Mouse (Mus musculus) left cerebral cortex, adult 2 months (tissue): Measurements from ENCODE around the gene Frem3. TPM values are rescaled to one million over a fixed set of nuclear protein-coding genes. Genes with fewer than 3 reads are reported as not detected.
A peak's percentile ranks its signal among the peaks of the same experiment; 100 is the strongest.

Source experiments
- DNase-seq, 2 experiments: peaks; one replicate each; pipeline ENCODE4 v3.0.0; 2021 to 2022; ENCODE audit warnings: low spot score in 2 of 2, mixed read lengths in 1 of 2; ENCODE audit errors: extremely low spot score in 1 of 2
- H3K27ac ChIP-seq: fragments of 200-600 bp; 2 replicates; pipeline ENCODE4 v1.8.1; 2022
- H3K4me3 ChIP-seq: fragments of 200-600 bp; 2 replicates; pipeline ENCODE4 v1.8.1; 2022
- CTCF ChIP-seq: fragments of 200-600 bp; IDR thresholded peaks from 2 replicates; pipeline ENCODE4 v1.8.1; 2022; ENCODE audit warnings: antibody characterized with exemption, mild to moderate bottlenecking, moderate library complexity
- intact Hi-C: fragments of 180-260 bp; cut with DNase I; formaldehyde crosslinking; loops from one replicate; pipeline ENCODE4 v1.15.1; 2025
- total RNA-seq, 2 experiments: library from RNA; stranded (reverse); gene quantifications; 2 replicates each; pipeline ENCODE4 v1.2.3; 2021

Gene Frem3
- total RNA-seq, 2 experiments from 2014 or later: 0.14 to 0.54 TPM

DNA sequence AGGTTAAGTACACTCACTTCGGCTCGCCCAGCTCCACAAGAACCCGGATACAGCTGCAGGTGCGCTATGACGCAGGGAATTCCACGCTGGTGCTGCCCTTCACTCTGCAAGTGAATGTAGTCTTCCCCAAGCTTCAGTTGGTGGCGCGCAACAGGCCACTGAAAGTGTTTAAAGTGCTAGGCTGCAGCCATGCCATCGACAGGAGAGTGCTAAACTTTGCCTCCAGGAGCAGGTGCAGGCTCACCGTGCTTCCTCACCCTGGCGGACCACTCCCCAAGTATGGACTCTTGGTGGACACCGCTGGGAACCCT lies 516 bp downstream of the Frem3 start:
- Histone ChIP-seq H3K4me3 (no peak overlapping the region; the same call in 1 of the 2 replicates), H3K27ac (no peak overlapping the region)
- intact Hi-C loops: no loop called here
- no peak for TF ChIP-seq CTCF
- DNase-seq: peak in 1 of 2 experiments; percentile 12

DNA sequence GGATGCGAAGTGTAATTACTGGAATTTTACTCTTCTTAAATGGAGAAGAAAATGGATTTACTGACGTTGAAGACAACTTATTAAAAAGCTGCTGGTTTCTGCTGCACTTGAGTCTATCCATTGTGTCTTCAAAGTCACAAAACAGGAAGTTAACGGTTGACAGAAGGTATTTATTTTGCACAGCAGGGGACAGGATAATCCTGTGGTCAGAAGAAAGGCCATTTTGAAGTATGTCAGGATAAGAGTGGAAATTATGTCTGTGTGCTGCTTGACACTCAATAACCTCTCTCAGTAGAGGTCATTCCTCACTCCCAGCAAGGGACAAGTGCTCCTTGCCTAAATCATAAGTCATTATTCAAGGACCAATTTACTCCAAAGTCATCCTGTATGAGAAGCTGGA lies 8.9 kb downstream of the Frem3 start:
- DNase-seq: no peak
- intact Hi-C loops: no loop called here
- Histone ChIP-seq H3K27ac (no peak overlapping the region), H3K4me3 (no peak overlapping the region)
- TF ChIP-seq CTCF: no peak

DNA sequence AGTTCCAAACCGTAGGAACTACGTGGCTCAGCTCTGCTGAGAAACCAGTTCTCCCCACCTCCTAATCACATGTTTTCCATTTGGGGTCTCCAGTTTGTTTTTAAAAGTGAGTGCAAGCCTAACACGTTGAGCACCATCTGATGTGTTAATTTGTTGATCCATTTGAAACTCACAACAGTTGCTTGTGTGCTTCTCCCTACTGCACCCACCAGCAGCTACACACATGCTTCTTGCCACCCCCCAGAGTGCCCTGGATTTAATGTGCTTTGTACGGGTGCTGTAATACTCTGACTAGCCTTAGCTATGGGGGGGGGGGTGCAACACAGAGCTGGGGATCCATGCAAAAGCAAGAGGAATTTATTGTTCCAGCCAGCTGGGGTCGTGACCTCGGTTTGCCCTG lies 36.5 kb downstream of the Frem3 start:
- intact Hi-C loops: no loop called here
- no peak for TF ChIP-seq CTCF
- DNase-seq: no peak
- H3K27ac ChIP-seq: no peak overlapping the region
- no peak overlapping the region for H3K4me3 ChIP-seq

DNA sequence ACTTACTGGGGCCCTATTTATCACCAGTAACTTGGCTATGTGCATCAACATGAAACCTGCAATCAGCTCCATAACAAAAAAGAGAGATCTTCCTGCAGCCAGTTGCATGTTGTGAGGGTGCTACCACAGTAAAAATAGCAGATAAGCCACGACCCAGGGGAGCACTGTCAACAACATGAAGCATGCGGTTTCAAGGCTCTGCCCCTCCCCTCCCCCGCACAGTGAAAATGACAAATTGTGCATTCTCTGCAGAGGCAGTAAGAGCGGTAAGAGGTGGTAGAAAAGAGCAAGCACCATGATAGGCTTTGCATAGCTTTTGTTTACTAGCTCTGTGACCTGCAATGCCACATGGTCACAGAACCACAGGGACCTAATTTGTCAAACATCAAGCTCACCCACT lies 46.8 kb downstream of the Frem3 start:
- no peak overlapping the region for H3K4me3 ChIP-seq
- intact Hi-C loops: no loop called here
- DNase-seq: no peak
- no peak for TF ChIP-seq CTCF
- no peak overlapping the region for H3K27ac ChIP-seq

DNA sequence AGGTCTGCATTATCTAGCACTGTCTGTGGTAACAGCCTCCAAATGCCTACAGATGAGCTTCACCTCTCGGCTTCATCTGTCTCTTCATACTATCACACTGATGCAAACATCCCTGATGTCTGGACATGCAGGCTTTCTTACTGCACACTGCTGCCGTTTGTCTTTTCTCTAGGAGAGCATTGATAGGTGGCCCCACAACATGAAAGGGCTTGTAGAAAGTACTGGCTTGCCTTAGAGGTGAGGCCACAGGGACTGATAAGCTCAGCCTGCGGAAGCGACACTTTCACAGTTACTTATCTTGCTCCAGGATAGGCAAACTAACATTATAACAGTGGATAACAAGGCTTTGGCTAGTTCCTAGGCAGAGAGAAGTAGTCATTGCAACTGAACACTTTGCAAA lies 50.2 kb downstream of the Frem3 start:
- H3K27ac ChIP-seq: no peak overlapping the region
- intact Hi-C loops: no loop called here
- TF ChIP-seq CTCF: no peak
- no peak for DNase-seq
- H3K4me3 ChIP-seq: no peak overlapping the region

DNA sequence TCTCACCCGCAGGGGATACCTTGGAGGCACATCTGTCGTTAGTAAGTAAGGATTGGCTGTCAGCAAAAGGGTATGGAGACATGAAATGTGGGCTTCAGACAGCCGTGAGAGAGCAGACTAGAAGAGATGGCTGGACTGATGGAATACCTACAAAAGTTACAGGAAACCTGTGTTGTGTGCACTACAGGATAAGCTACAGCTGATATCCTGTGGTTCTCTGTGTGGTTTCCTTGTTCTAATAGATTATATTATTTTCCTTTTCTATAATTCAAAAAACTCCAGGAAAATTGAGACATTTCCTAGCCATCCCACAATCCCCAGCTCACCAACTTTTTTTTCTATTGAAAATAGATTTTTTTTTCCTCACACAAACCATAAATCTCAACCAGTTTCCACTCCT lies 52.6 kb downstream of the Frem3 start:
- Histone ChIP-seq H3K4me3 (no peak overlapping the region), H3K27ac (no peak overlapping the region)
- no peak for DNase-seq
- intact Hi-C loops: no loop called here
- no peak for TF ChIP-seq CTCF

DNA sequence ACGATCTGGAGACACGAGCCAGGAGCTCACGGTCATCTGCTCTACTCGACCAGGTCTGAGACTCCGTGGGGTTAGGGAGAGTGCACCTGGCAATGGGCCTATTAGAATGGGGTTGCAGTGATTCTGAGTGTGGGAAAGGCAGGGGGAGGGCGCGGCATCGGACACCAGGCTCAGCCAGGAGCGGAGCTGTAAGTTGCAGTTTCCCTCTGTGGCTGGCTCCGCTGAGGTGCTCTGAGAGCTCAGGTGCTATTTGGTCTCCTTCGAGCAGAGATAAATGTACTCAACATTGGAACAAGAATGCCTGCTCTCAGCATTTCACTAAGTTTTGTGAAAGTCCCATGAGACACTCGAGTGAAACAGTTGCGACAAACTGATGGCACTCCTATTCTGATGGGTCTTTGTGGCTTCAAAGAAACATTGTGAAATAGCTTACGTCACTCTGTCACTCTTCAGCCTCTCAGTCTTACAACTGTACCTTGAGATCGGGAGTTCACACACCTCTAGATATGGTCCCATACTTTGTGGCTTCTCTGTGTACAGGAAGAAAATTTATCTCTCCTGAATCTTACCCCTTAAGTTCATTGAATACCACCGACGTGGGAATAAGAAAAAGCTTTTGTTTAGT lies 58.5 kb downstream of the Frem3 start:
- DNase-seq: no peak
- H3K4me3 ChIP-seq: no peak overlapping the region
- intact Hi-C loops: no loop called here
- TF ChIP-seq CTCF: no peak
- H3K27ac ChIP-seq: no peak overlapping the region

DNA sequence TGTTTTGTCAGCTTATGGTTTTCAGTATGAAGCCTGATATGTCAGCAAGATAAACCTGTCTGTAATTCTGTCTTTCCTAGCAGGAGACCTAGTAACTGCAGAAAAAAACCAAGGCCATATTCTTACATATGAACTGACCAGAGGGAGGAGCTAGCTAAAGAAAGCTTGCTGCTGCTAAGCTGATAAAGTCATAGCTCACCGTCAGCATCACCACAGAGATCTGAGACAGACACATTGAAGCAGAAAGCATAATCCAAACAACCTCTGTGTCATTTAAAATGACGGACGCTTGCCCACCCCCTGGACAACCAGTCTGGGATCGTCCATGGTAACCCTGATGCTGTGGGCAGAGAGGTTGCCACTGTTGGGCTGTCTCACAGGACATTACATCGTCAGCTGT lies 71.7 kb downstream of the Frem3 start:
- intact Hi-C loops: no loop called here
- Histone ChIP-seq H3K27ac (no peak overlapping the region), H3K4me3 (no peak overlapping the region)
- no peak for DNase-seq
- no peak for TF ChIP-seq CTCF

DNA sequence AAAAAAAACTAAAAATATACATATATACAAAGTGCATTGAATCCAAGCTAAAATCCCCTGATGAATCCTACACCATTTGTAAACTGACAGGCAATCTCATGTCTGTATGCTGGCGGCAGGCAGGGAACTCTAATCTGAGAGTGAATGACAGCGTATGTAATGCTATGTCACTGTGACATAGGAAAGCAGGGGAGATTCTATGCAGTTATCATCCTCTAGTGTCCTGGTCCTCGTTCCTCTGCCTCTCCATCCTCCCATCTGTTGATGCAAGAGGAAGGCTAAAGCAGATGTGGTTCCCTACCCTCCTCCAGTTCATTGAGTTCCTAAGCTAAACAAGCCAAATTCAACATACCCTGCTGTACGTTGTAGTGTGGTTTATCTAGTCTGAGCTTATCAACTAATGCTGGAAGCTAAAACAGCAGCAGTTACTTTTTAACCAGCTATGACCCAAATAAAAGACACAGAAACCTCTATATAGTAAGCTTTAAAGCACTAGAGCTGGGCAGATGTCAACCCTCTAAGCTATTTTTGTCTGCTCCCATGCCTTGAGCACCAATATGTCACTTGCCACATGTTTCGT lies 73.0 kb downstream of the Frem3 start:
- Histone ChIP-seq H3K4me3 (no peak overlapping the region), H3K27ac (no peak overlapping the region)
- no peak for TF ChIP-seq CTCF
- no peak for DNase-seq
- intact Hi-C loops: no loop called here

DNA sequence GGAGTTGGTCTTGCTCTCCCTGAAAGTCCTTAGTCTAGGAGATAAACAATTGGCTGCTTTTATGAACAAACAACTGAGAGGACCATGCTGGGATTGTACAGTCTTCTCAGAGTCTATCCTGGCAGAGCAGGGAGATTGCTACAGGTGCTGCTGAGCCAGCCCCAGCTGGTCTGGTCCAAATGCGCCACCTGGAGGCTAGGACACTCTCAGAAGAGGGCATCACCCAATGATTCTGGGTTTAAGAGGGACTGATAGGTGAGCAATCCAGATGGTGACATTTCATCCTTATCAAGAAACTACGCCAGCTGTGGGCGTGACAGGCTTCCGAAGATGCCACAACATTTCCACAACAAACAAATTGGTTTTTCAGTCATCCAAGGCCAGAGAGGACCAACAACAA lies 77.3 kb downstream of the Frem3 start:
- DNase-seq: peak; percentile 57 to 66
- H3K4me3 ChIP-seq: no peak overlapping the region
- no peak overlapping the region for H3K27ac ChIP-seq
- TF ChIP-seq CTCF: peak; percentile 71
- intact Hi-C loops: loop anchor here (1.0 to 5.0 kb wide), 2 partner anchors 195 to 956 kb away; partner anchors contain the start of gene Gypa

DNA sequence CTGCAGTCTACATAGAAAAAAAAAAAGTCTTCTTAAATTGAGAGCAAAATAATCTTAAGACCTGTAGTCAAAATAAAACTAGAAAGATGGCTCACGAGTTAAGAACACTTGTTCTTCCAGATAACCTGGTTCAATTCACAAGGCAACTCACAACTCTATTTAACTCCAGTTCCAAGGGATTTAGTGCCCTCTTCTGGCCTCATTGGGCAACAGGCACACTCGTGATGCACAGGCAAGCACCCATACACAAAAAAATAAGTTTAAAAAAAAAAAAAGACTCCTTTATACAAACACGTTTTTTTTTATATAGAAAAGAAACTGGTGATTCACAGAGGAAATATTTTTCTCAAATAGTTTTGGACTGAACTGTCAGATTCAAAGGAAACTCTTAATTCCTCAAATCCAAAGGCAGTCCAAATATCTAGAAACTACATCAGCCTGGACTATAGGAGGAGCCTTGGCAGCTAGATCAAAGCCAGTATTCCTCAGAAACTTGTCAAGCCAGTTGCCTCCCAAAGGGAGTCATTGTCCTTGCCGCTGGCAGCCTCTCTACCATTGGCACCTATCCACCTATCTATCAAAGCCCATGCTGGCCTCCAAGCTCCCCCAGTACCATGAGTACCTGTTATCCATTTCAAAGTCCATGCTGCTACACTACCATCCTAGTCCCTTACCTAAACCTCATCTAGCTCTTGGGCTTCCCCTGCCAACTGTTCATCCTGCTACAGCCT lies 100.0 kb downstream of the Frem3 start:
- H3K27ac ChIP-seq: no peak overlapping the region
- DNase-seq: no peak
- intact Hi-C loops: loop anchor here (5.0 kb wide), 1 partner anchor 1019 kb away; no protein-coding TSS in a partner anchor

DNA sequence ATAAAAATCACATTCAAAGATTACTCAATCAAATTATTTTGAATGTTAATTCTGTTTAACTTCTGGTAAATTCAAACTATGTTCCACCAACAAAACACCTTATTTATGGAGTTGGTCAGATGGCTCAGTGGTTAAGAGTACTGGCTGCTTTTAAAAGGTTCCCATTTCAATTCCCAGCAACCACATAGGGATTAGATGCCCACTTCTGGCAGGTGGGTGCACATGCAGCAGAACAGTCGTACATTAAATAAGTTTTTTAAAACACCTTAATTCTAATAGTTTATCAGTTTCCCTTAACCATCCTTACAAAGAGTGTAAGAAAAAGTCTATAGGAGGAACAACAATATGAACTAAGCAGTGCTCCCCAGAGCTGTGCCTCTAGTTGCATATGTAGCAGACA lies 103.6 kb downstream of the Frem3 start:
- Histone ChIP-seq H3K27ac (no peak overlapping the region), H3K4me3 (no peak overlapping the region)
- intact Hi-C loops: loop anchor here (5.0 kb wide), 1 partner anchor 1022 kb away; no protein-coding TSS in a partner anchor
- TF ChIP-seq CTCF: peak; percentile 47
- no peak for DNase-seq

More for the DNA sequence above, 100.0 kb downstream of the Frem3 start:
- no peak overlapping the region for H3K4me3 ChIP-seq
- peak; percentile 34 for TF ChIP-seq CTCF
